Mouse (Mus musculus): ENCODE measurements around the gene Tfpt.
"Not testable (repeated sequence)": the region's sequence is repeated elsewhere in the genome, so short reads cannot be mapped to it uniquely, and the experiment has no call there.

- not testable (repeated sequence) for TF ChIP-seq CTCF (conservative IDR thresholded peaks at IDR 0.05; ENCODE audit: low read length)
- TF ChIP-seq NANOG (IDR thresholded peaks at IDR 0.05; ENCODE audit: borderline replicate concordance, low read length), result peak; percentile 53; the same call in 1 of the 2 replicates
Observed at GRCm38 (mm10) chr7:3570580-3570979, 59.1 kb downstream of the Tfpt start.
